Mouse (Mus musculus): Measurements from ENCODE around the gene Mcub. TPM values are rescaled to one million over a fixed set of nuclear protein-coding genes. Genes with fewer than 3 reads are reported as not detected.
A peak's percentile ranks its signal among the peaks of the same experiment; 100 is the strongest.

Mcub gene
- polyA plus RNA-seq, 1 experiment from 2014 or later, result 2.6 TPM

GRCm38 (mm10) chr3:129885577-129885976 lies 84.4 kb downstream of the Mcub start:
- Histone ChIP-seq H3K36me3 (no peaks in the 10 kb centered on the region), H3K4me1 (no peaks in the 10 kb centered on the region), H3K4me2 (replicated peaks) (no peak overlapping the region), H3K27me3 (replicated peaks) (no peaks in the 10 kb centered on the region), H3K9me3 (no peaks in the 10 kb centered on the region), H3K9ac (no peak overlapping the region), H3K4me3 (no peak overlapping the region), H3K27ac (no peak overlapping the region)
- ATAC-seq (ENCODE audit: low FRiP score, low read depth), result no peak
- 94% methylated on average over 9 of the region's 9 CpGs for WGBS

DNA sequence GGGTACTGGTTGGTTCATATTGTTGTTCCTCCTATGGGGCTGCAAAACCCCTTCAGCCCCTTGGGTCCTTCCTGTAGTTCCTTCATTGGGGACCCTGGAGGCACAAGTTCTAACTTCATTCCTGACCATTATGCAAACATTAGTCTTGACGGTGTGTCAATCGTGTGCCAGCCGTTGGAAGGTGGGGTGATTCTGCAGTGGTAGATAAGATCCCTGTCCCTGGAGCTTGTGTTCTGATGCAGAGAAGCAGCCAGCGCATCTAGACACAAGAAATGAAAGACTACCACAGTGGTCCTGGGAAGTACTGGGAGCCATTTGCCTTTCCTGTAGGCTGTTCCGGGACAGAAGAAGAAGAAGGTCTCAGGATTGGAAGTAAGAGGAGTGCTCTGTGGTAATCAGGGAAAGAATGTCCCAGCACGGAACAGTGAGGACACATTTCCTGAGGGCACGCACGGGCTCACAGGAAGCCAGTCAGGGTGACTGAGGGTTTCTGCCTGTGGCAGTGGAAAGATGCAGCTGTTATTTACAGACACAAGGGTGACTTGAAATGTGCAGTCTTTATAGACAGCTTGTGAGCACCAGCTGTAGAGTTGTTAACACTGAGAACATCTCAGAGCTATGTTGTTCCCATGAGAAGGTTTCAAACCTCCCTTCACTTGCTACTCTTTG lies 88.9 kb downstream of the Mcub start:
- Histone ChIP-seq H3K4me1 (peaks cover 8% of the 10 kb centered on the region), H3K4me3 (no peak overlapping the region), H3K9ac (no peak overlapping the region), H3K9me3 (no peaks in the 10 kb centered on the region), H3K27me3 (replicated peaks) (no peaks in the 10 kb centered on the region), H3K36me3 (no peaks in the 10 kb centered on the region), H3K27ac (no peak overlapping the region), H3K4me2 (replicated peaks) (no peak overlapping the region)
- 89% methylated on average over 8 of the region's 8 CpGs for WGBS
- ATAC-seq (ENCODE audit: low FRiP score, low read depth), result no peak

GRCm38 (mm10) chr3:129879913-129880312 lies 90.1 kb downstream of the Mcub start:
- H3K4me1 ChIP-seq, result peaks cover 8% of the 10 kb centered on the region
- H3K4me2 ChIP-seq (replicated peaks), result peak overlapping the region; percentile 93
- no peak overlapping the region for H3K9ac ChIP-seq
- H3K4me3 ChIP-seq, result no peak overlapping the region
- H3K27ac ChIP-seq, result no peak overlapping the region
- no peaks in the 10 kb centered on the region for H3K27me3 ChIP-seq (replicated peaks)
- no peaks in the 10 kb centered on the region for H3K36me3 ChIP-seq
- no peak for ATAC-seq (ENCODE audit: low FRiP score, low read depth)
- no peaks in the 10 kb centered on the region for H3K9me3 ChIP-seq
- WGBS, result 70% methylated on average over 2 of the region's 2 CpGs

DNA sequence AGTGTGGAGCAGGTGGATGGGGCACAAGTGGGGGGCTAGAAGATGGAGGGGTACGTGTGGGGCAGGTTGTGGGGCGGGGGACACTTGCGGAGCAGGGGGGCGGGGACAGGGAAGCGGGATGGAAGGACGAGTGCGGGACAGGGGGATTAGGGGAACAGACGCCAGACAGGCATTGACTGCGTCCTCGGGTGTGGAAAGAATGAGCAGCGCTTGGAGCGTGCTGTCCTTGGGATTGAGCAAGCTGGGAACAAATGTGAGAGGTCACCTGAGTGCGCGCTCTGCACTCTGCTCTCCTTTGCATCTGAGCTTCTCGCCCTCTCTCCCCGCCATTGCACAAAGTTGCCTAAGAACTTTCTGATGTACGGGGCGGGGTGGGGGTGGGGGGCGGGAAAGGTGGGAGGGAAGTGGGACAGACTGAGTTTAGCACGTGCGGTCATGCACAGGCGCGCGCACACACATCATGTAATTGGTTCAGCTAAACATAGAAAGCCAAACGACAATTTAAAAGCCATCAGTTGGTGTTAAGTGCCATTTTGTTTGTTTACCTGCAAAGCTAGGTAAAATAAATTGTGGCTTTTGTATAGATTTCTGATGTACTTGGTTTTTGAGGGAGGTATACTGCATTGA lies 90.8 kb downstream of the Mcub start:
- Histone ChIP-seq H3K9ac (peak overlapping the region; percentile 78), H3K4me3 (peak overlapping the region; percentile 61), H3K9me3 (no peaks in the 10 kb centered on the region), H3K27ac (no peak overlapping the region), H3K27me3 (replicated peaks) (no peaks in the 10 kb centered on the region), H3K36me3 (no peaks in the 10 kb centered on the region), H3K4me2 (replicated peaks) (peak overlapping the region; percentile 93), H3K4me1 (peaks cover 8% of the 10 kb centered on the region)
- WGBS, result under 1% methylated on average over 25 of the region's 25 CpGs
- ATAC-seq (ENCODE audit: low FRiP score, low read depth), result peak; percentile 66; the same call in 1 of the 2 replicates

- WGBS, result under 1% methylated on average over 66 of the region's 66 CpGs
- peak; percentile 95 for ATAC-seq (ENCODE audit: low FRiP score, low read depth)
- no peaks in the 10 kb centered on the region for H3K27me3 ChIP-seq (replicated peaks)
- peak within 1 kb of the TSS; percentile 78 for H3K9ac ChIP-seq
- H3K27ac ChIP-seq, result peak within 1 kb of the TSS; percentile 37; the same call in 1 of the 2 replicates
- H3K4me2 ChIP-seq (replicated peaks), result peak within 1 kb of the TSS; percentile 93
- peak within 1 kb of the TSS; percentile 61 for H3K4me3 ChIP-seq
- peaks cover 8% of the 10 kb centered on the region for H3K4me1 ChIP-seq
- H3K9me3 ChIP-seq, result no peaks in the 10 kb centered on the region
- H3K36me3 ChIP-seq, result no peaks in the 10 kb centered on the region
Observed at GRCm38 (mm10) chr3:129878405-129879021, 91.5 kb downstream of the Mcub start, which contains the start of gene Pla2g12a. Gene Pla2g12a, plus strand, starts transcription at chr3:129878606.

GRCm38 (mm10) chr3:129877327-129877726 lies 92.7 kb downstream of the Mcub start:
- WGBS, result 92% methylated on average over 10 of the region's 10 CpGs

More at GRCm38 (mm10) chr3:129877327-129877726, 92.7 kb downstream of the Mcub start:
- peaks cover 8% of the 10 kb centered on the region for H3K4me1 ChIP-seq
- no peak overlapping the region for H3K4me2 ChIP-seq (replicated peaks)
- H3K4me3 ChIP-seq, result no peak overlapping the region
- no peak overlapping the region for H3K9ac ChIP-seq
- ATAC-seq (ENCODE audit: low FRiP score, low read depth), result no peak
- H3K9me3 ChIP-seq, result no peaks in the 10 kb centered on the region
- no peaks in the 10 kb centered on the region for H3K27me3 ChIP-seq (replicated peaks)
- H3K36me3 ChIP-seq, result no peaks in the 10 kb centered on the region
- H3K27ac ChIP-seq, result no peak overlapping the region

Other genes with a start within 250 kb of the Mcub start
- gene Egf, start 214.9 kb downstream of the Mcub start, polyA plus RNA-seq (2016; fragmentation: Nextera tagmentation; extraction: Ambion mirVana), result 1.8 and 1.9 TPM in 2 replicates
- gene Lrit3, start 166.2 kb downstream of the Mcub start, polyA plus RNA-seq (2016; fragmentation: Nextera tagmentation; extraction: Ambion mirVana), result not detected in 2 replicates
- gene Rrh, start 147.6 kb downstream of the Mcub start, polyA plus RNA-seq (2016; fragmentation: Nextera tagmentation; extraction: Ambion mirVana), result 0.13 TPM in 1 of 2 replicates, not detected in the other
- 86.9 and 88.4 TPM in 2 replicates for gene Gar1, start 138.8 kb downstream of the Mcub start, polyA plus RNA-seq (2016; fragmentation: Nextera tagmentation; extraction: Ambion mirVana)
- gene Cfi, start 134.3 kb downstream of the Mcub start, polyA plus RNA-seq (2016; fragmentation: Nextera tagmentation; extraction: Ambion mirVana), result 0.22 and 0.32 TPM in 2 replicates
- 22.6 and 24.4 TPM in 2 replicates for gene Pla2g12a, start 91.6 kb downstream of the Mcub start, polyA plus RNA-seq (2016; fragmentation: Nextera tagmentation; extraction: Ambion mirVana)
- 53.2 and 54.6 TPM in 2 replicates for gene Casp6, start 68.8 kb downstream of the Mcub start, polyA plus RNA-seq (2016; fragmentation: Nextera tagmentation; extraction: Ambion mirVana)
- 33.0 and 35.0 TPM in 2 replicates for gene Sec24b, start 91.3 kb upstream of the Mcub start, polyA plus RNA-seq (2016; fragmentation: Nextera tagmentation; extraction: Ambion mirVana)
- gene Col25a1, start 161.3 kb upstream of the Mcub start, polyA plus RNA-seq (2016; fragmentation: Nextera tagmentation; extraction: Ambion mirVana), result 5.4 and 6.2 TPM in 2 replicates

All from neural tube, embryonic 12.5 days (tissue).